Mouse (Mus musculus) T-helper 17 cell (primary cell): ENCODE results near the gene Rhof.

ENCODE experiments used
- in situ Hi-C, 2 experiments: fragments of 300-600 bp; cut with MboI, MseI; formaldehyde crosslinking; loops; 1 replicate in 1 of 2; 2 replicates in 1 of 2; pipeline ENCODE4 v1.15.1; 2025; ENCODE audit warnings: high pct_unique_total_duplicates in 2 of 2

The Rhof gene

DNA sequence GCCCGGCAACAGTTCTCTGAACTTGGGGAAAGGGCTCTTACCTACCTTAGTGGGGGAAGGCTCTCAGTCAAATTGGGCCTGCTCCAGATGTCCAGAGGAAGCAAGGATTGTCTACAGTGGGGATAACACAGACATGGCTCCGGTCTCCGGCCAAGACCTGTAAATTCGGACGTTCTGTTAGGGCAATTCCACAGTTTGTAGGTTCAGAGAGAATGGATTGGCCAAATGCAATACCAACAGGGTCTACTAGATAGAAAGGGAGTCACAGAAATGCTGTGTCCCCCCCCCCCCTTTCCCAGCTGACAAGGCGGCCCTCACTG lies 5.4 kb upstream of the Rhof start:
- in situ Hi-C loops = loop anchor here in 1 of 2 experiments (10.0 to 25.0 kb wide), 3 partner anchors 73 to 1301 kb away; partner anchors contain the start of genes Pheta1, Sh2b3 and Tmem120b

- in situ Hi-C loops = loop anchor here in 1 of 2 experiments (10.0 to 25.0 kb wide), 3 partner anchors 72 to 1300 kb away; partner anchors contain the start of genes Pheta1, Sh2b3 and Tmem120b
Measured at GRCm38 (mm10) chr5:123137044-123137909, 4.8 kb upstream of the Rhof start.

DNA sequence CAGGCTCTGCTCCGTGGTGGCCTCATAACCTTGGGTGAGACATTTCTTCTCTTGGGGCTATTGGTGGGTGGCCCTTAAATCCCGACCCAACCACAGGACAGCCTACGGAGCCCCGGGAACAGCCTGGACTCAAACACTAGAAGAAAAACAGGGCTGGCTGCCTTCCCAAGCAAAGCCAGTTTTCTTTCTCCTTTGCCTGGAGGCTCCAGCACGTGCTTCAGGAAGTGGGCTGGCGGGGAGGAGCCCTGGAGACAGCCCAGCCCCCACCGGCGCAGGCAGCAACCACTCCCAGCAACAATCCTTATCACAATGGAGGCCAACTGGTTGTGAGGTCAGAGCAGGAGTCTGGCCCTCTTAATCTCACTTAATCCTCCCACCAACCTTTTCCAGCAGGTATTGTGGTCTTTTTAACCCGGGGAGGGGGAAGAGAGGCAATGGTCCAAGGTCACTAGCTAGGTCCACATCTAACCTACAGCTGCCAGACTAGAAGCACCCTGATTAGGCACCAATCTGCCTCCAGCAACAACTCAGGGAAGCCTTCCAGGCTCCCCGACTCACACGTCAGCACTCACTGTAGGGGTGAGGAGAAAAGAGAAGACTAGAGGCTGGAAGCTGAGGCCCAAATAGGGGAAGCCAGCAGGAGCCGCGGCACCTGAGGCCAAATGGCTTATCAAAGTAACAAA lies 4.0 kb upstream of the Rhof start:
- in situ Hi-C loops = loop anchor here in 1 of 2 experiments (10.0 to 25.0 kb wide), 3 partner anchors 72 to 1299 kb away; partner anchors contain the start of genes Pheta1, Sh2b3 and Tmem120b

DNA sequence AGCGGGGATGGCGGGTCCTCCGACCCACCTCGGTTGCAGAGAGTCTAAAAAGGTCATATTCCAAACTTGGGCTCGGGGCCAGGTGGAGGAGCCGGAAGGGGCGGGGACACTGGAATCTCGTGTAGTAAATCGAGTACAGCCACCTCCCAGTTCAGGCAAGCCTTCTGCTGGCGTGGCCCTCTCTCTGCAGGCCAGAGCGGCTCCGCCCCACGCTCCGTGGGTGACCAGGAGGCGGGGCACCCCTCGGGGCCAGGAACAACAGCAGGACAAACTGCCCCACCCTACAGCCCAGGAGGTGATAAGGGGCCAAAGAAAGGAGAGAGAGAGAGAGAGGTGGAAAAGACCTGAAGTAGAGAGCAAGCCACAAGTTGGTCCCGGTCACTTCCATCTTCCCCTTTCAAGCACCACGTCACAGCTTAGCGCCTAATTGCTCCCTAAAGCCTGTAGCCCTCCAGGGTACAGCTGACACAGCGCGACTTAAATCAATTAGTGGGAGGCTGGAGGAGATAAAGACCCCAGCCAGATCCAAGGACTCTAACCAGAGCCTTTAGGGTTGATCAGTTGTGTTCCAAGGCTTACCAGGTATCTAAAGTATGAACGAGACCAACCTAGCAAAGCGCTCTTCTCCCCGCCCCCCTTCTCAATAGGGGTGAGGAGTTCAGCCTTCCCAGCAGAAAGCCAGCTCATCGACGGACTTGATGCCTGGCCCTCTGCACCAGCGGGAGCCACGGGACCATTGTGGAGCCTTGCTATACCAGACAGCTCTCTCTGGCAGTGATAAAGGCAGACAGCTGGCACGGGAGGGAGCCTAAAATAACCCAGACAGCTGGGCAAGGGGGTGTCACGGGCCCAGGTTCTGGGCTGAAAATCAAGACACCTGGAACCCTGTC lies 3.2 kb upstream of the Rhof start:
- in situ Hi-C loops = loop anchor here in 1 of 2 experiments (10.0 to 25.0 kb wide), 3 partner anchors 71 to 1298 kb away; partner anchors contain the start of genes Pheta1, Sh2b3 and Tmem120b

DNA sequence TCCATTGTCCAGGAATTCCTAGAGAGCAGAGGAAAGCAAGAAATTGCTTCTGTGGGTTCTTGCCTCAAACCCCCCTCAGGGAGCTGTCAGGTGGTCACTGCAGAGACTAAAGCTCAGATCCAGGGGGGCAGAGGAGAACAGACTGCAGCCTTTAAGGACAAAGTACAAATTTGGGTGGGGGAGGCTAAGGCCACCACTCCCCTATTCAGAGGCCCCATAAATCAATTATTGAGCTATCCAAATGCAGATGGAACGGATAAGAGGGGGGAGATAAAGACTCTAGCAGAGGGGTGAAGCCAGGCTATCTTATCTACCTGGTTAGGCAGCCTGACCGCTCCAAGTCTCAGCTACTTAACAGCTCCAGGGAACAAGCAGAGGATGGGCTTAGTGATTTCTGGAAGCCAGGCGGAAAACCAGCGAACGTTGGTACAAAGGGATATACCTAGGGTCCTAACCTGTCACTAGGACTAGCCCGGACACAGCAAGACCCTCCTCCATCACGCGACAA lies 2.4 kb upstream of the Rhof start:
- in situ Hi-C loops = loop anchor here (5.0 to 25.0 kb wide), 4 partner anchors 70 to 1298 kb away; partner anchors contain the start of genes Pheta1 (in 1 of the 2), Sh2b3 (in 1 of the 2) and Tmem120b (in 1 of the 2)

DNA sequence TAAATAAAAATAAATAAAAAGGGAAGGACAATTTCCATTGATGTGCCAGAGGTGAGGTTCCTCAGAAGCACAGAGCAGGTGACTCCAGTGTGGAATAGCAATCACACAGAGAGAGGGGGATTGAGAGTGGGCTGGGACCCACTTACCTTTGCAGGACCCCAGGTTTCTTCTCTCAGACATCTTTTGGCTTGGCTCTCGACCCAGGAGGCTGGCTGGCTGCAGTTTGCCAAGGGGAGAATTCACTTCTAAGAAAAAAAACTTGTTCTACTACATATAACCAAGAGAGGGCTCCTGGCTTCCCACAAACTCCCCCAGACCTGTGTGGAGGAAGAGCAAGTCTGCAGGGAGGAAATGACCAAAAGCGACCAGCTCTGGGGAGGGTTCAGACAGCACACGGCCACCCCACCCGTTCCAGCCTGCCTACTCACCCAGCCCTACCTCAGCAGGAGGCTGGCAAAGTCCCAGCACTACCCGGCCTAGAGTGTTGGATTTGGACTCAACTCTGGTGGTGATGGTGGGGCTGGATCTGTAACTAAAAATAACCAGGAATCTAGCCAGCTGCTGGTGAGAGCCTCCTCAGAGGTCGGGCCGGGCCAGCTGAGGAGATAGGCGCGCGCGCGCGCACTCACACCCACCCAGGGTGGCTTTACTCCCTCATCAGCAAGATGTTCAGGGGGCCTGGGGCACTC lies 1.8 kb upstream of the Rhof start:
- in situ Hi-C loops = loop anchor here (5.0 to 25.0 kb wide), 4 partner anchors 70 to 1297 kb away; partner anchors contain the start of genes Pheta1 (in 1 of the 2), Sh2b3 (in 1 of the 2) and Tmem120b (in 1 of the 2)

GRCm38 (mm10) chr5:123133784-123134143 lies 1.3 kb upstream of the Rhof start:
- in situ Hi-C loops = loop anchor here (5.0 to 25.0 kb wide), 4 partner anchors 69 to 1296 kb away; partner anchors contain the start of genes Pheta1 (in 1 of the 2), Sh2b3 (in 1 of the 2) and Tmem120b (in 1 of the 2)

- in situ Hi-C loops = loop anchor here (5.0 to 25.0 kb wide), 4 partner anchors 68 to 1296 kb away; partner anchors contain the start of genes Pheta1 (in 1 of the 2), Sh2b3 (in 1 of the 2) and Tmem120b (in 1 of the 2)
Measured at GRCm38 (mm10) chr5:123133083-123133783, 741 bp upstream of the Rhof start.

DNA sequence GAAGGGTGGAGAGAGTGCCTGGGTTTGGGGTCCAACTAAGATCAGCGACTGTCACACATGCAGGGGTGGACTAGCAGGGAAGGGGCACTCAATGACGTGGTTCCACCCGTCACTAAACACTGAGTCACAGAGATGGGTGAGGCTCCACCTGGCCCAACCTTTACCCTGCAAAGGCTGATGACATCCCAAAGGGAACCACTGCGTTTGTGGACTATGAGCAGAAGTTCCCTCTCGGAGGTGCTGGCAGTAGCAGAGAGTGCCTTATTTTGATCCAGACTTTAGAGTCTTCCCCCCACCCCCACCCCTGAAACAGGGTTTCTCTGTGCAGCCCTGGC lies 1.7 kb downstream of the Rhof start:
- in situ Hi-C loops = loop anchor here (5.0 to 25.0 kb wide), 4 partner anchors 66 to 1293 kb away; partner anchors contain the start of genes Pheta1 (in 1 of the 2), Sh2b3 (in 1 of the 2) and Tmem120b (in 1 of the 2)

DNA sequence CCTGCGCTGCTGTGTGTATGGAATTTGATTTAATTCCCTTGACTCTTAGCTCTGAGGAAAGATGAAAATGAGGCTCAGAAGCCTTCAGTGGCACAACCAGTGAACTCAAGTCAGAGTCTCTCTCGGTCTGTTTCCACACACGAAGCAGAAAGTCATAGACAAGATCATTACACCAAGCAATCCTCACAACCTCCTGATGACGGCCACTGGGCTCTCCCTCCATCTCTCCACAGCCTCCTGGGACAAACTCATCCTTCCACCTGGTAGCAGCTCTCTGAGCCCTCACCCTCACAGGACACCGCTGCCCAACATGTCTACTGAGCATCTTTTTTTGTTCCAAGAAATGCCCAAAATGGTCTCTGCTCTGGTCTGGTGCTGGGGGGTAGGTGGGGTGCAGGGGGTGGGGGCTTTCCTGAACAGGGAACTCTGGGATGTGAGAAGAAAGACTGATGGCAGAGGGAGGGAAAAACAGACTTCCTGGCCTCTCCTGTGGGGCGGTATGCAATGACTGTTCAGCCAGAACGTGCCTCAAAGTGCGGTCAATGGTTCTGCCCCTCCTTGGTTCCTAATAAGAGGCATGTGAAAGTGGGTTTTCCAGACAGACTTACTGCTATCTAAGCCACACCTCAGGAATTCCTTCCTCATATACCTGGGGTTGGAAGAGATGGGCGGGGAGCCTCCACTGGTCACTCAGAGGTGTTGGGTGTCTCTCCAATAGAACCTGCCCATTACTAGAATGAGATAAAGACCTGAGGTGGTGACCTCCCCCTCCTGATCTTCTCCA lies 2.3 kb downstream of the Rhof start:
- in situ Hi-C loops = loop anchor here (5.0 to 25.0 kb wide), 4 partner anchors 65 to 1293 kb away; partner anchors contain the start of genes Pheta1 (in 1 of the 2), Sh2b3 (in 1 of the 2) and Tmem120b (in 1 of the 2)

DNA sequence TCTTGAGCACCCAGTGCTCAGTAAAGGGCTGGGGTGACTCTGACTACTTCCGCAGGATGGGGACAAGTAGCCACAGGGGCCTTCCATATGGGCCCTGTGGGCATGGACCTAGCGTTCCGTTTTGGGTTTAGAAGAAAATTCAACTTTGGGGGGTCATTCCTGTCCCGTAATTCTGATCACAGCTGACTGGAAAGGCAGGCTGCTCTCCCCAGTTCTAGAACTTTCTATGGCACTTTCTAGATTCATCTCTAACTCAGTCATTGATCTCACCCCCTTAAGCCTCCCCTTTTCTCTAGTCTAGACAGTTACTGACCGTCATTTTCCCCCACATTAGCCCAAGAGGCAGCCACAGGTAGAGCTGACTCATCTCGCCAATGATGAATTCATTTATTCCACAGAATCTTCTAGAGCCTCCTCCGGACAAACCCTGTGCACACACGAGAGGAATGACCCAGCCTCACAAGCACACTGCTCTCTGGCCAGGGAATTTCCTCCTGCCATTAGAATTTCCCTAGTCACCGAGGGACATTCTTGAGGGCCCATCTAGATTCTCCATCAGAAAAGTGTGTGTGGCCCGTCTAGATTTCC lies 3.2 kb downstream of the Rhof start:
- in situ Hi-C loops = loop anchor here in 1 of 2 experiments (25.0 kb wide), 1 partner anchor 1292 kb away; the partner anchor contains the start of genes Pheta1 and Sh2b3

DNA sequence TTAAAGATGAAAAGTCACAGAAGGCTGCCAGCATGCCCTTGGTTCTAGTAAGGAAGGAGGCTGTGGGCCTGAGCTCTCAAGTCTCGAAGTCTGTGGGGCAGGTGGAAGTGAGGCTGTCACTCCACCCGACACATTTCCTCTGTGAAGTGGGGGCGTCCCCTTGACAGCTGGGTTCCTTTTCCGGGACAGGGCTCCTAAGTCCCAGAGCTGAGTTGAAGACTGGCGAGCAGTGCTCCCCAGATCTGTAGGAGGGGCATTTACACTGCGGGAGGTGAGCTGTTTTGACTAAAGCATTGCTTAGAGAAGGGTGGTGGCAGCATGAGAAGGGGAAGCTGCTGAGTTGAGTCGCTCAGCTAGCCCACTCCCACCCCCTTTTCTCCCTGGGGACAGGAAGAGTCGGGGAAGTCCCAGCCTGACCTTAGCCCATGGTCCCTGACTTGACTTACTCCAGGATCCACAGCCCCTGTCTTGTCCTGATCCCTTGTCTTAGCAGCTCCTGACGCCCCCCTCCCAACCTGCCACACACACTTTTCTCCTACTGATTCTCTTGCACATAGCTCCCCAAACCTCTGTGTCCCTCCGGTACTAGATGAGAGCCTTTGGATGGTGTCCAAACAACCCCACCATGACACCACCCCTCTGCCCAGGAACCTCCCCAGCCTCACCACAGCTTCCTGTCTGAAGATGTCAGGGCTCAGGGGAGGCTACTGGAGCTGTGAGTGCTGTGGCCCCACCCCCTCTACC lies 3.9 kb downstream of the Rhof start:
- in situ Hi-C loops = loop anchor here in 1 of 2 experiments (25.0 kb wide), 1 partner anchor 1291 kb away; the partner anchor contains the start of genes Pheta1 and Sh2b3

DNA sequence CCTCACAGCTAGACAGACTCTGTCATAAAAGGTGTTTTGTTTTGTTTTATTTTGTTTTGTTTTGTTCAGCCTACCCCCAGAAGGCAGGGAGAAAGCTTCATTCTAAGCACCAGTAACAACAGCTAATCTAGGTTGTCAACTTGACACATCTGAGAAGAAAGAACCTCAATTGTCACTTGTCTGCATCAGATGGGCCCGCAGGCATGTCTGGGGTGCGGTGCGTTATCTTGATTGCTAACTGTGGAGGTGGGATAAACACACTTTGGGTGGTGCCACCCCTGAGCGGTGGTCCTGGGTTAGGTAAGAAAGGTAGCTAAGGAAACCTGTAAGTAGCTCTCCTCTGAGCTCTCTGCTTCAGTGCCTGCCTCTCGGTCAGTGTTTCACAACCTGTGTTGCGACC lies 5.5 kb downstream of the Rhof start:
- in situ Hi-C loops = loop anchor here in 1 of 2 experiments (25.0 kb wide), 1 partner anchor 1290 kb away; the partner anchor contains the start of genes Pheta1 and Sh2b3

- in situ Hi-C loops = loop anchor here in 1 of 2 experiments (25.0 kb wide), 1 partner anchor 1289 kb away; the partner anchor contains the start of genes Pheta1 and Sh2b3
Measured at GRCm38 (mm10) chr5:123125638-123126406, 6.7 kb downstream of the Rhof start.

GRCm38 (mm10) chr5:123125105-123125504 lies 7.4 kb downstream of the Rhof start:
- in situ Hi-C loops = loop anchor here in 1 of 2 experiments (25.0 kb wide), 1 partner anchor 1288 kb away; the partner anchor contains the start of genes Pheta1 and Sh2b3

GRCm38 (mm10) chr5:123122181-123122580 lies 10.3 kb downstream of the Rhof start:
- in situ Hi-C loops = loop anchor here in 1 of 2 experiments (5.0 kb wide), 1 partner anchor 55 kb away; the partner anchor contains the start of gene Tmem120b
